Mouse (Mus musculus): ENCODE results near the gene Pdp2.
A peak's percentile ranks its signal among the peaks of the same experiment; 100 is the strongest.
"Not testable (repeated sequence)": the region's sequence is repeated elsewhere in the genome, so short reads cannot be mapped to it uniquely, and the experiment has no call there.

The Pdp2 gene

GRCm38 (mm10) chr8:104635004-104635710, 43.9 kb downstream of the Pdp2 start:
- no peak for DNase-seq

GRCm38 (mm10) chr8:104638010-104638409, 46.8 kb downstream of the Pdp2 start:
- no peak for DNase-seq

GRCm38 (mm10) chr8:104640241-104640640, 49.0 kb downstream of the Pdp2 start:
- DNase-seq, result no peak

GRCm38 (mm10) chr8:104640831-104641370, 49.6 kb downstream of the Pdp2 start:
- no peak for DNase-seq

GRCm38 (mm10) chr8:104641426-104642323, 50.4 kb downstream of the Pdp2 start, which contains the start of gene Ciao2b:
Ciao2b (minus strand) TSS chr8:104641965.
- peak; percentile 77 to 81 for DNase-seq

GRCm38 (mm10) chr8:104642324-104642654, 51.0 kb downstream of the Pdp2 start:
- no peak for DNase-seq

GRCm38 (mm10) chr8:104644187-104644586, 52.9 kb downstream of the Pdp2 start:
- DNase-seq, result not testable (repeated sequence)
